Mouse (Mus musculus): ENCODE data around the gene AA986860. TPM values are rescaled to one million over a fixed set of nuclear protein-coding genes. Genes with fewer than 3 reads are reported as not detected.

AA986860 gene
- 2.0 TPM for polyA plus RNA-seq (2014; fragmentation: Illumina TruSeq; extraction: RNeasy Lipid Tissue Mini Kit (QIAGEN cat#74804); ENCODE audit: low read depth, low replicate concordance)

DNA sequence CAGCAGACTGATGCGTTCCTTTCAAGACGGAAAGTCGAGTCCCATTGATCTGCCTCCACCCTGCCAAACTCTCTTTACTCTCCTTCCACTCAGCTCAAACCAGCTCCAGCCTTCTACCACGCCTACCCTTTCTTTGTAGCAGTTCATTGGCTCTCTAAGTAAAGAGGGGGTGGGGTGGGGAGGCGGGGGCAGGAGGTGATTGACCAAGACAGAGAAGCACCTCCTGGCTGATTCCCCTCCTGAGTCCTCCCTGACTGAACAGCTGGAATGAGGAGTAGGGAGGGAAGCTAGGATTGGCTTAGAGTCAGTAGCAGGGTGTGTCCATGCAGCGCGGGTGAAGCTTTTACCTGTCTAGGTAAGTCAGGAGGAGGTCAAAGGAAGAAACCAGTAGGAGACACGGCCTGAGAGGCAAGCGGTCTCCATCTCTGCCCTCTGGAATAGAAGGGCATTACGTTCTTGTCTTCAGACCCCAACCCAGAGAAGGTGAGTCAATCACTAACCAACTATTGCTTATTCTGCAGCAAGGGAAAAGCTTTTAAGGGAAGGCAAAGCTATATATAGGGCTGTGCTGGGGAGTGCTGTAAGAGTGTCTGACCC, at the start of gene AA986860:
TSS of gene AA986860 (plus strand) at position 236 of the 597 bp plus-strand sequence.

DNA sequence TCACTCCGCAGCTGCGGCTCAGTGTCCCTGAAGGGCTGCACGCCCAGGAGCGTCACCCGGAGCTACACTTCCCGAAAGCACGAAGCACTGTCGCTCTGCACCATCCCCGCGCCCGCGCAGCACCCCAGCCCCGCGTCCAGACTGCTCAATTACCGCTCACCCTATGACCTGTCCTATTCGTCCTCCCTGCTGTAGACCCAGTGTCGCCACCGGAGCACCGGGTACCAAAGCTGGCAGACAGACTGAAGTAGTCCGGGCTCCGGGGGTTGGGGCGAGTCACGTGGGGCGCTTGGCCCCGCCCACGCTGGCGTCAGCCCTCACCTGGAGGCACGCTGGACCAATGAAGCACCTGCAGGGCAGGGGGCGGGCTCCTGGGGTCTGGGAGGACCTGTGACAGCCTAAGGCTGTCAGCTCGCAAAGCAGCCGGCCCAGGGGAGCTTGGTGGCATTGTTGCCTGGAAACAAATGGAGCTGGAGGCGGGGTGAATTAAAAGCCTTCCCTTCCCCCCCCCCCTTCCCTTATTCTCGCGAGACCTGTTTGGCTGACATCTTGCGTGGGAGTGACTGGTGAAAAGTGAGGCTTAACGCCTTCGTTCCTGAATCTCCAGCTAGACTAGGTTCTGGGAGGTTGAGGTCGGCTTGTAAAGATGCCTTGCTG, 16.1 kb upstream of the AA986860 start, which contains the start of gene Gm29427:
TSS of gene Gm29427 (minus strand) at position 239 of the 657 bp plus-strand sequence.

DNA sequence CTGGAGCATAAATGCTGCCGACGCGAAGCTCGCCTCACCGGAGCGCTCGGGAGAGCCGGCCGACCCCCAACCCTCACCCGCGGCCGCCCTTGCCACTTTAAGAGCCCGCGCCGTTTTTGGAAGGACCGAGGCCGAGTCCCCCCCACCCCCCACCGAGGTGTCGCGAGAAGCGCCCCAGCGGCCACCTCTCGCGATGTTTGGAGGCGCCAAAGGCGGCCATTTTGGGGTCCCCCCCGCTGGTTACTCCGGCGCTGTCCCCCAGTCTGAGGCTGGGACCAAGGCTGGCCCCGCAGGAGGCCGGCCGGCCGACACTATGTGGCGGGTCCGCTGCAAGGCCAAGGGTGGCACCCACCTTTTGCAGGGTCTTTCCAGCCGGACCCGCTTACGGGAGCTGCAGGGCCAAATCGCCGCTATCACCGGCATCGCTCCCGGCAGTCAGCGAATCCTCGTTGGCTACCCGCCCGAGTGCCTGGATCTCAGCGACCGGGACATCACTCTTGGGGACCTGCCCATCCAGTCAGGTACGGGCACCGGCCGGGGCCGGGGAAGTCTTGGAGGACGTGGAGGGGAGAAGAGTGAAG, 14.4 kb upstream of the AA986860 start, which contains the start of gene Yod1:
TSS of gene Yod1 (plus strand) at position 37 of the 581 bp plus-strand sequence.

DNA sequence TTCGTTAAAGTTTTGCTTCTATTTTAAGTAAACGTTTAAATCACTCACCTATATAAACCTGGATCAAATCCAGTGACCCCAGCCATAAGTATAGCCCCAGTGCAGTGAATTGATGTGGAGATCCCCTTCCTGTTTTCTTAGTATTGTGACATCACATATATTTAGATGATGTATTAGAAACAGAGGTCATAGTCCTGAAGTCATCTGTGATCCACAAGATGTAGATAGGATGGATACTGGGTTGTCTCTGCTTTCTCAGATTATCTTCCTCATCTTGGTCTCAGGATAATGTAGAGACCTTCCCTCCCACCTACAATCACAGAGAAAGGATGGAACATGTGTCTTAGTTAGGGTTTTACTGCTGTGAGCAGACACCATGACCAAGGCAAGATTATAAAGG, 2.6 kb upstream of the AA986860 start, which contains the start of gene Pfkfb2:
TSS of gene Pfkfb2 (minus strand) at position 101 of the 400 bp plus-strand sequence.

Other genes starting within 250 kb of the AA986860 start
- 1.8 TPM for gene Zp3r, start 102.4 kb upstream of the AA986860 start, polyA plus RNA-seq (2014; fragmentation: Illumina TruSeq; extraction: RNeasy Lipid Tissue Mini Kit (QIAGEN cat#74804); ENCODE audit: low read depth, low replicate concordance)
- gene C4bp, start 70.3 kb upstream of the AA986860 start, polyA plus RNA-seq (2014; fragmentation: Illumina TruSeq; extraction: RNeasy Lipid Tissue Mini Kit (QIAGEN cat#74804); ENCODE audit: low read depth, low replicate concordance) = 695 TPM
- 0.25 TPM for gene Gm29427, start 16.2 kb upstream of the AA986860 start, polyA plus RNA-seq (2014; fragmentation: Illumina TruSeq; extraction: RNeasy Lipid Tissue Mini Kit (QIAGEN cat#74804); ENCODE audit: low read depth, low replicate concordance)
- 3.3 TPM for gene Yod1, start 14.6 kb upstream of the AA986860 start, polyA plus RNA-seq (2014; fragmentation: Illumina TruSeq; extraction: RNeasy Lipid Tissue Mini Kit (QIAGEN cat#74804); ENCODE audit: low read depth, low replicate concordance)
- 25.2 TPM for gene Pfkfb2, start 2.7 kb upstream of the AA986860 start, polyA plus RNA-seq (2014; fragmentation: Illumina TruSeq; extraction: RNeasy Lipid Tissue Mini Kit (QIAGEN cat#74804); ENCODE audit: low read depth, low replicate concordance)
- 1.7 TPM for gene Fcamr, start 68.9 kb downstream of the AA986860 start, polyA plus RNA-seq (2014; fragmentation: Illumina TruSeq; extraction: RNeasy Lipid Tissue Mini Kit (QIAGEN cat#74804); ENCODE audit: low read depth, low replicate concordance)
- 0.17 TPM for gene Pigr, start 94.7 kb downstream of the AA986860 start, polyA plus RNA-seq (2014; fragmentation: Illumina TruSeq; extraction: RNeasy Lipid Tissue Mini Kit (QIAGEN cat#74804); ENCODE audit: low read depth, low replicate concordance)
- gene Fcmr, start 133.7 kb downstream of the AA986860 start, polyA plus RNA-seq (2014; fragmentation: Illumina TruSeq; extraction: RNeasy Lipid Tissue Mini Kit (QIAGEN cat#74804); ENCODE audit: low read depth, low replicate concordance) = 10.3 TPM
- gene Il24, start 155.5 kb downstream of the AA986860 start, polyA plus RNA-seq (2014; fragmentation: Illumina TruSeq; extraction: RNeasy Lipid Tissue Mini Kit (QIAGEN cat#74804); ENCODE audit: low read depth, low replicate concordance) = 0.73 TPM
- not detected for gene Il20, start 179.5 kb downstream of the AA986860 start, polyA plus RNA-seq (2014; fragmentation: Illumina TruSeq; extraction: RNeasy Lipid Tissue Mini Kit (QIAGEN cat#74804); ENCODE audit: low read depth, low replicate concordance)
- gene Il19, start 208.1 kb downstream of the AA986860 start, polyA plus RNA-seq (2014; fragmentation: Illumina TruSeq; extraction: RNeasy Lipid Tissue Mini Kit (QIAGEN cat#74804); ENCODE audit: low read depth, low replicate concordance) = not detected

Measured in adipose tissue, adult 10 weeks (tissue).